Mouse (Mus musculus) MEL (cell line): ENCODE results near the gene Kank1.

ENCODE experiments used
- CTCF ChIP-seq, 3 experiments: IDR thresholded peaks in 2 of 3; conservative IDR thresholded peaks in 1 of 3; 2 replicates each; pipeline ENCODE4 v1.5.1; 2011 to 2012; ENCODE audit warnings: low read length in 3 of 3, low read depth in 2 of 3, mild to moderate bottlenecking in 2 of 3, improper control_type of control experiment in 1 of 3, inconsistent platforms in 1 of 3, mixed read lengths in 1 of 3, moderate library complexity in 1 of 3; ENCODE audit not compliant: control insufficient read depth in 1 of 3, insufficient read depth in 1 of 3, poor library complexity in 1 of 3, severe bottlenecking in 1 of 3
- E2F4 ChIP-seq: IDR thresholded peaks from 2 replicates; pipeline ENCODE4 v1.6.1; 2011; ENCODE audit warnings: low read depth, low read length, improper control_type of control experiment, borderline replicate concordance
- ETS1 ChIP-seq: IDR thresholded peaks from 2 replicates; pipeline ENCODE4 v1.6.1; 2012; ENCODE audit warnings: low read depth, mild to moderate bottlenecking, inconsistent platforms, low read length, improper control_type of control experiment, moderate library complexity
- GATA1 ChIP-seq: IDR thresholded peaks from 2 replicates; pipeline ENCODE4 v1.6.1; 2011; ENCODE audit warnings: low read depth, low read length, improper control_type of control experiment
- MAX ChIP-seq: IDR thresholded peaks from 2 replicates; pipeline ENCODE4 v1.6.1; 2011; ENCODE audit warnings: low read length, improper control_type of control experiment
- MAZ ChIP-seq: IDR thresholded peaks from 2 replicates; pipeline ENCODE4 v1.6.1; 2012; ENCODE audit warnings: low read depth, mild to moderate bottlenecking, inconsistent platforms, low read length, improper control_type of control experiment
- MYC ChIP-seq: IDR thresholded peaks from 2 replicates; pipeline ENCODE4 v1.6.1; 2011; ENCODE audit warnings: low read depth, mild to moderate bottlenecking, low read length, improper control_type of control experiment, moderate library complexity
- POLR2A ChIP-seq, 2 experiments: IDR thresholded peaks; 2 replicates each; pipeline ENCODE4 v1.6.1; 2011 to 2012; ENCODE audit warnings: low read length in 2 of 2, mild to moderate bottlenecking in 2 of 2, control low read depth in 1 of 2, improper control_type of control experiment in 1 of 2, low read depth in 1 of 2, moderate library complexity in 1 of 2; ENCODE audit not compliant: control insufficient read depth in 1 of 2, insufficient read depth in 1 of 2, poor library complexity in 1 of 2
- RCOR1 ChIP-seq: IDR thresholded peaks from 2 replicates; pipeline ENCODE4 v1.6.1; 2012; ENCODE audit warnings: low read depth, mild to moderate bottlenecking, inconsistent platforms, low read length, improper control_type of control experiment
- TBP ChIP-seq: IDR thresholded peaks from 2 replicates; pipeline ENCODE4 v1.8.0; 2011; ENCODE audit warnings: low read depth, low read length, improper control_type of control experiment
- USF1 ChIP-seq: IDR thresholded peaks from 2 replicates; pipeline ENCODE4 v1.6.1; 2014; ENCODE audit warnings: low read depth, mild to moderate bottlenecking, inconsistent platforms, low read length, improper control_type of control experiment, moderate library complexity
- ZC3H11A ChIP-seq: IDR thresholded peaks from 2 replicates; pipeline ENCODE4 v1.6.1; 2012; ENCODE audit warnings: low read depth, mild to moderate bottlenecking, inconsistent platforms, low read length, improper control_type of control experiment

- TF ChIP-seq POLR2A (IDR thresholded peaks at IDR 0.05; ENCODE audit: control insufficient read depth in 1 of 2, insufficient read depth in 1 of 2, low read depth in 1 of 2, low read length in 2 of 2, poor library complexity in 1 of 2) (no peak), CTCF (IDR thresholded peaks at IDR 0.05 in 2 of 3, conservative IDR thresholded peaks at IDR 0.05 in 1 of 3; ENCODE audit: control insufficient read depth in 1 of 3, insufficient read depth in 1 of 3, low read depth in 2 of 3, low read length in 3 of 3, poor library complexity in 1 of 3, severe bottlenecking in 1 of 3) (no peak), E2F4 (no peak), ETS1 (no peak), USF1 (no peak), ZC3H11A (no peak), GATA1 (no peak), MYC (no peak), MAZ (no peak), MAX (no peak), TBP (no peak), RCOR1 (no peak)
Observed at GRCm38 (mm10) chr19:25386679-25387470, 150.1 kb downstream of the Kank1 start.
